Mouse (Mus musculus) right cerebral cortex, postnatal 36 days (tissue): Measurements from ENCODE around the gene Azin2.

Experiments
- DNase-seq, 2 experiments: peaks; one replicate each; pipeline ENCODE4 v3.0.0; 2022; ENCODE audit warnings: low spot score in 2 of 2, mixed read lengths in 1 of 2

The Azin2 gene

DNA sequence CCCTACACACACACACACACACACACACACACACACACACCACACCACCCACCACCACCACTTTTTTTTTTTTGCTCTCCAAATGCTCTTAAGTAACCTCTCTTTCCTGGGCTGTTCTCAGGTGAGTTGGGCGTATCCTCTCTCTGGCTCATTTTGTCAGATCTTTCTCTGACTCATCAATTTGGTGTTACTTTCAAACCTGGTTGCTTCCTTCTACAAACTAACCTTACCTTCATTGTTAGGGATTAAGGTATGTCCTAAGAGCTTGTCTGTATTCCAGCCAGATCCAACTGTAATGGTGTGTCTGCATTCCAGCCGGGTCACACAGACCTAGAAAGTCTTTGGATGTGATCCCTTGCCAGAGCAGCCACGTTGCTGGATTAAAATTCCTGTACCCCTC is 15.0 kb upstream of the Azin2 start:
- DNase-seq, result no peak

- DNase-seq, result no peak
Measured at GRCm38 (mm10) chr4:128976577-128976976, 14.3 kb upstream of the Azin2 start.

GRCm38 (mm10) chr4:128974677-128975076 is 12.4 kb upstream of the Azin2 start:
- DNase-seq, result no peak

DNA sequence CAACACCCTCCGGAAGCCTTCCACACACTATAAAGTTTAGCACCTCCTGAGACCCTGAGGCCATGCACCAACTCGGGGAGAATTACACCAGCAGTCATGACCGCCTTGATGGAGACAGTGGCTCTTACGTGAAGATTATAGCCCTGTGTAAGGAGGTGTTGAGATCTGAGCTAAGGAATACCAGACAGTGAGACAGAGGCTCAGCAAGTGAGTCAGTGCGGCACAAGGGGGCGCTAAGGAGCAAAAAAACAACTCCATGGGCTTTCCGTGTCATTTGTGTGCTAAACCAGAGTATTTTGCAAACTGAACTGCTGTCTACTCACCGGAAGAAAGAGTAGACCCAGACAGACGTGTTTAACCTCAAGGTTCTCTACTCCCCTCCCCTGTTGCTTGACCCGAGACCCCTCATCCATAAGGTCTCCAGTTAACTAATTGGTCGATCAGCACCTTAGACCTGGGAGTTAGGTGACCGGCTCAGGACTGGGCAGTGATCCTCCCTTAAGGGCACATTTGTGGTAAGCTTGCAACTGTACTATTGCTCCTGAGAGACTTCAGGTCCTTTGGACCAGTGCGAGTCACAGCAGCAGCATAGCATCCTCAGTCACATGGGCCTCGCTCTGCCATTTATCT is 8.9 kb upstream of the Azin2 start:
- no peak for DNase-seq

DNA sequence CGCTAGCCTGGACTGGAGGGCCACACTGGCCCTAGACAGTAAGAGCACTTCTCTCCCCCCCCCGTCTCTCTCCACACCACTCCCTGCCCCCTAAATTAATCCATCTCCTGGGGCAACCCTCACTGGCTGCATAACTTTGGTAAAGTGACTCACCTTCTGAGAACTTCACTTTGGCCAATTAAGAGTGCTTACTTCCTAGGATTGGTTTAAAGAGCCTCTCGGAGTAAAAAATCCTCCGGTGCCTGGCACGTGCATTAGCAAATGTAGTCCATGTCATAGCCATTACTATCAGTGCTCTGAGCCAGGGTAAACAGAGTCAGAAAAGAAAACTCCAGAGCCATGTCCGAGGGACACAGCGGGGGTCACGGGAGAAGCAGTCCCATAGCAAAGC is 8.2 kb upstream of the Azin2 start:
- DNase-seq, result no peak

DNA sequence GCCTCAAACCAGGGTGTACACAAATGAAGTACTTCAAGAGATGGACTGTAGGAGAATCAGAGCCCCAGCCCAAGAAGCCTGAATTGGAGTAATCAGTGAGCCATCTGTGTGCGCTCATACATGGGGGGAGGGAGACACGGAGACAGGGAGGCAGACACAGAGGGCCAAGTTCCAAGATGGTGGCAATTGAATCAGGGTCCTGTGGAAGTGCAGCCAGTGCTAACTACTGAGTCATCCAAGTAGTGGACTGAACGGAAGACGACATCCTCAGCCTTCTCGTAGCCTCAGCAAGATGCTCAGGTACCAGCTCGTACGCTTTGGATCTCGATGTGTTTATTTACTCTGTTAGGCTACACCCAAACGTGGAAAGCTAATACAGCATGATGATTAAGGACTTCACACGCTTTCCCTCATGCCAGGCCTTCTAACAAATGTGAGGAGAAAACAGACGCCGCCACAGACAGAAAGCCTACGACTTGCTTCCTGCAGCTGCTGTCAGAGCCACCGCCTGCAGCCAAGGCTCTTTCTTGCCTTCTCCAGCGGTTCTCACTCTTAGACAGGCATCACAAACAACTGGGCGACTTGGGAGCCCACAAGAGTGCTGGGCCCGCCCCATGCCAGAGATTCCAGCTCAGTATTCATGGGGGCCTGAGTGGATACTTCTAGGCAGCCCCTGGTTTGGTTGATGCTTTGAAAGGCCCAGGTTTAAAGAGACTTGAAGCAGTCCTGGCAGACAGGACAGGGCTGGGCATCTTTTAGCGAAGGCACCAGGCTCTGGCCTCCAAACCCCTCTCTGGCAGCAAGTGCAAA is 7.6 kb upstream of the Azin2 start:
- no peak for DNase-seq

GRCm38 (mm10) chr4:128969081-128969480 is 6.8 kb upstream of the Azin2 start:
- no peak for DNase-seq

DNA sequence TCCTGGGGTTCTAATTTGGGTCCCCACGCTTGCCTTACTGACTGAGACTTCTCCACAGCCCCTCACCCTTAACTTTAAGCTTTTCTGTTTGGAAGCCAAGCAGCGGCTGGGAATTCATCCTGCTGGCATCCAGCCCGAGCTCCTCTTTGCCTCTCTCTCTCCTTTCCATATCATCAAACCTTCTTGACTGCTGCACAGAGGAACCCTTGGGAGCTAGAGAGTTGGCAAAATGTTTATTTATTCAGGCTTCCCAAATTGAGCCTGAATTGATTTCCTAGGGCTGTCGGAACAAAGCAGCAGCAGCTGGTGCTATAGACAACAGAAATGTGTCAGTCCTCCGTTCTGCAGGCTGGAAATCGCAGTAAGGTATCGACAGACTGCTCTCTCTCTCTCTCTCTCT is 4.5 kb upstream of the Azin2 start:
- no peak for DNase-seq

DNA sequence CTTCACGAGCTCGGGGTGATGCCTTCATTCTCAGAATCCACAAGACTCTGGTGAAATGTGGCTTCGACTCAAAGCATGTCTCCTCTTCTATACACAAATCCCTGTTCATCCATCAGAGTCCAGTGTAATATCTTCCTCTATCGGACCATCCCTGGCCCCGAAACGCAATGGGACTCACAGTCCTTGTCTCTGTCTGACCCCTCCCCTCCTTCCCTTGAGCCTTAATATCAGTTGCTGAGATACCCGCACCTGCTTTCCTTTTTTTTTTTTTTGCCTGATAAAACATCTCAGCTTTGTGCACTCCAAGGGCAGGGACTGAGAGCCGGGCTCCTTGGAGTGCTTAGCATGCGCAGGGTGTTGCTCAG is 666 bp upstream of the Azin2 start:
- DNase-seq, result no peak

- DNase-seq, result no peak
Measured at GRCm38 (mm10) chr4:128961301-128962028, 777 bp downstream of the Azin2 start.

- no peak for DNase-seq
Measured at GRCm38 (mm10) chr4:128959676-128960075, 2.6 kb downstream of the Azin2 start.

DNA sequence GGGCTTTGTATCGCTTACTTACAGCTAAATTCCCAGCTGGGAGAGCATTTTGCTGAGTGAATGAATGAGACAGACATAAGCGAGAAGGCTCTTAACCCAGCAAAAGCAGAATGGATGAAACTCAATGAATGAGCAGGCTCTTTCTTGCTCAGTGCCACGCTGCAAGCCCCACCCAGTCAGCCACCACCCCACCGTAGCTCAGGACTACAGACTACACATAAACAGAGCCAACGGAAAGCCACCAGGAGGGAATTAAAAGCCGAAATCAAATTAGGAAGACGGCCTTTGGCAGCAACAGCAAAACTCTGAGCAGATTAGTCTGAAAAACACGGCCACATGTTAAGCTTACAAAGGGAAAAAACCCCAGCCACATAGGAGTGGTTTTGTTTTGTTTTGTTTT is 3.4 kb downstream of the Azin2 start:
- DNase-seq, result no peak

DNA sequence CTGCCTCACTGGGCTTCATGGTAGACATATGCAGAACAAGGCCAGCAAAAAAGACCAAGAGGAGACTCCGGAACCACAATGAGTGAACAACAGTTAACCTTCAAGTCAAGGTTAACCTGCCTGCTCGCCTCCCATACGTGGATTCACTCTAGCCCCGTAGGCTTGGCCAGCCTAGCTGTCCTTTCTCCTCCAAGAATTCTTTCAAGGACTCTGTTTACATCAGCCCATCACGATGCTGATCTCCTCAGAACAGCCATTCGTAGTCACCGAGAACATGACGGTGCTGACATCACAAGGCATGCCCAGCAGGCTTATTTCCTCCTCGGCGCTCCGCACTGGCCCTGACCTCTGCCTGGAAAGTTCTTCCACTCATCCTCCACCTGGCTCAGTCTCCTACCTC is 4.1 kb downstream of the Azin2 start:
- no peak for DNase-seq

GRCm38 (mm10) chr4:128957155-128957911 is 4.9 kb downstream of the Azin2 start:
- no peak for DNase-seq

DNA sequence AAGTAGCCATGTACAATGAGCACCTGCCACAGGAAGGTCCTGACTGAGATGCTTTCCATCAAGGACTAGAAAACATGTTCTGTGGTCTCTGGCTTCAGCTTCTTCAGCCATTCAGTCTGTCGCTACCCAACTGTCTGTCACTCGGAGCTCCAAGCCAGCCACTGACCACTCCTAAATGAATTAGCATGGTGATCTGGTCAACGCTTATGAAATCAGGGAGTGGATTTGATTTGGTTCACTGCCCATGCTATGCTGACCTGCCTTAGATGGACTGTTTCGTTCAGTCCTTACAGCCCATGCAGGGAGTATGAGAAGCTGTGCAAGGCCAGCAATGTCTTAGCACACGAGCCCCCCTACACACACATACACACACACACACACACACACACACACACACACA is 8.4 kb downstream of the Azin2 start:
- no peak for DNase-seq

DNA sequence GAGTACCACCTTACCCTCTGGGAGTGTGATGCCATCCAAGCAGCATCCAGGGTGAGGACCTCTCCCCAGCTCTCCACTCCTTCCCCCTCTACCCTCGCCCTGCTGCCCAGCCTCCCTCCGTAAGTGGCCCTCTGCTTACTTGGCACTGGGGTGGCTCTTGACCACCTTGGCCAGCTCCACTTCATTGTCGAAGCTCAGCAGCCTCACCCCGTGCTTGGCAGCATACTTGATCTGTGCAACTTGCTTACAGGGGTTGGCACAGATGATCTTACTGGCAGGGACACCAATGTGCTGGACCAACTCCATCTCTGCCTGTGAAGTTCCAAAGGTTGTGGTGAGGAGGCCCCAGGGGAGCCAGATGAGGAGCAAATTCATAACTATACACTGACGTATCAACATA is 11.8 kb downstream of the Azin2 start:
- DNase-seq, result no peak

- DNase-seq, result no peak
Measured at GRCm38 (mm10) chr4:128949470-128950005, 12.7 kb downstream of the Azin2 start.

DNA sequence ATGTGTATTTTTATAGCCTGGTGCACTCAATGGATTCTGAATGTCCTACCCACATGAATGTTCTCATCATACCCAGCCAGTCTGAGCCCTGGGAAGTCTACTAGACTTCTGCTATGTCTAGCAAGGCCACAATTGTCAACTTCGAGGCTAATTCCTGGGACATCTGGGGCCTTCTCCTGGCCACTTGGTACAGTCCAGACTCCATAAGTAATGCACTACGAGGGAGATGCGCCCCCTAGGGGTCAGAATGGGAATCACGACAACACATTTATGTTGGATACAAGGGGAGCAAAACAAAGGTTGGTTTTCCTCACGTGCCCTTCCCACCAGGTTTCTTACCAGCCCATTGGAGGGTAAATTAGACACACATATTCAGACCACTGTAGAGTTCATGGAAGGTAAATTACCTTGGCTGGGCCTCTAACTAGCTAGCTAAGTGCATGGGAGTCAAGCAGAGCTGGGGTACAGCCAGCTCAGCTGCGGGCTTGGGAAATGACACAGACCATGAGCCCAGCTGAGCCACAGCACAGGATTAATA is 14.0 kb downstream of the Azin2 start:
- no peak for DNase-seq

DNA sequence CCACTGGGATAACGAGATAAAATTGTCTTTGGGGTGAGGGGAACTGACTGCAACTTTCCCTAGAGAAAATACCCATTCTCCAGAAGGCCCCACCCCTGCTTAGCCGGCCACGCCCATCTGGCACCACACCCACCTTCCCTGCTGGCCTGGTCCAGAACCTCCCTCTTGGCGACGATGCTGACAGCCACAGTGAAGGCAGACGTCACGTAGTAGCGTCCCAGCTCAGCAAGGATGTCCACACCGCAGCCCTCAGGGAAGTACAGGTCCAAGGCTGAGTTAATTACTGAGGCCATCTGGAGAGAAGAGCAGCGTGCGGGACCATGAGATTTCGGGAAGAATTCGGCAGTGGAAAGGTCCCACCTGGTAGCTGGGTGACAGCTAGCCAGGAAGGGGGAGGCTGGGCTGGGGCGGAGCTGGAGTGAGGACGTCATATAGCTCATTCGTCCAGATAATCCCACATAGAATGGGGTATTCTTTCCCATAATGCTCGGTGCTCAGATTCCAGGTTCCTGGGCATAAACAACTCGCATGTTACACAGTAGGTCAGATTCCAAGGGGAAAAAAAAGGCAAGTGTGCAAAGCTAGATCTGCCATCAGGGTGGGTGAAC is 14.8 kb downstream of the Azin2 start:
- no peak for DNase-seq

GRCm38 (mm10) chr4:128946736-128947135 is 15.5 kb downstream of the Azin2 start:
- no peak for DNase-seq

GRCm38 (mm10) chr4:128942346-128942745 is 19.9 kb downstream of the Azin2 start:
- DNase-seq, result no peak
